Mouse (Mus musculus) layer of hippocampus, postnatal 14 days (tissue): Measurements from ENCODE around the gene Max. TPM values are rescaled to one million over a fixed set of nuclear protein-coding genes. Genes with fewer than 3 reads are reported as not detected.

Experiments
- DNase-seq, 2 experiments: peaks; one replicate each; pipeline ENCODE4 v3.0.0; 2021 to 2022; ENCODE audit warnings: low spot score in 2 of 2, mixed read lengths in 1 of 2
- total RNA-seq, 2 experiments: library from RNA; stranded (reverse); gene quantifications; 2 replicates each; pipeline ENCODE4 v1.2.3; 2021

Max gene
- total RNA-seq, 2 experiments from 2014 or later: 67.4 to 75.9 TPM

GRCm38 (mm10) chr12:76923118-76923517, 38.9 kb downstream of the Max start:
- DNase-seq: no peak

GRCm38 (mm10) chr12:76920990-76921389, 41.0 kb downstream of the Max start:
- no peak for DNase-seq

GRCm38 (mm10) chr12:76920398-76920797, 41.6 kb downstream of the Max start:
- DNase-seq: no peak

GRCm38 (mm10) chr12:76918855-76919254, 43.1 kb downstream of the Max start:
- no peak for DNase-seq

GRCm38 (mm10) chr12:76918113-76918512, 43.9 kb downstream of the Max start:
- no peak for DNase-seq

GRCm38 (mm10) chr12:76916163-76916562, 45.8 kb downstream of the Max start:
- no peak for DNase-seq

GRCm38 (mm10) chr12:76912193-76912592, 49.8 kb downstream of the Max start:
- DNase-seq: no peak

GRCm38 (mm10) chr12:76911171-76911726, 50.8 kb downstream of the Max start:
- peak in 1 of 2 experiments; percentile 9 for DNase-seq

- no peak for DNase-seq
Measured at GRCm38 (mm10) chr12:76910258-76910940, 51.6 kb downstream of the Max start.

GRCm38 (mm10) chr12:76909218-76909617, 52.8 kb downstream of the Max start:
- no peak for DNase-seq

GRCm38 (mm10) chr12:76906278-76906677, 55.7 kb downstream of the Max start:
- DNase-seq: no peak

GRCm38 (mm10) chr12:76901508-76902294, 60.3 kb downstream of the Max start:
- no peak for DNase-seq

- no peak for DNase-seq
Measured at GRCm38 (mm10) chr12:76899261-76899975, 62.6 kb downstream of the Max start.

GRCm38 (mm10) chr12:76898141-76898540, 63.9 kb downstream of the Max start:
- DNase-seq: no peak

GRCm38 (mm10) chr12:76897006-76897405, 65.0 kb downstream of the Max start:
- no peak for DNase-seq

GRCm38 (mm10) chr12:76896566-76896965, 65.4 kb downstream of the Max start:
- DNase-seq: no peak

GRCm38 (mm10) chr12:76895777-76896176, 66.2 kb downstream of the Max start:
- DNase-seq: no peak

- DNase-seq: no peak
Measured at GRCm38 (mm10) chr12:76894792-76895559, 67.0 kb downstream of the Max start.

GRCm38 (mm10) chr12:76892910-76893695, 68.9 kb downstream of the Max start:
- no peak for DNase-seq

- DNase-seq: no peak
Measured at GRCm38 (mm10) chr12:76891160-76891559, 70.8 kb downstream of the Max start.
